Mouse (Mus musculus): ENCODE measurements around the gene Exosc8. TPM values are rescaled to one million over a fixed set of nuclear protein-coding genes. Genes with fewer than 3 reads are reported as not detected.
"Not testable (repeated sequence)": the region's sequence is repeated elsewhere in the genome, so short reads cannot be mapped to it uniquely, and the experiment has no call there.

Gene Exosc8
- polyA plus RNA-seq (2014; fragmentation: Nextera tagmentation; extraction: Ambion mirVana), result 76.0 and 81.0 TPM in 2 replicates

DNA sequence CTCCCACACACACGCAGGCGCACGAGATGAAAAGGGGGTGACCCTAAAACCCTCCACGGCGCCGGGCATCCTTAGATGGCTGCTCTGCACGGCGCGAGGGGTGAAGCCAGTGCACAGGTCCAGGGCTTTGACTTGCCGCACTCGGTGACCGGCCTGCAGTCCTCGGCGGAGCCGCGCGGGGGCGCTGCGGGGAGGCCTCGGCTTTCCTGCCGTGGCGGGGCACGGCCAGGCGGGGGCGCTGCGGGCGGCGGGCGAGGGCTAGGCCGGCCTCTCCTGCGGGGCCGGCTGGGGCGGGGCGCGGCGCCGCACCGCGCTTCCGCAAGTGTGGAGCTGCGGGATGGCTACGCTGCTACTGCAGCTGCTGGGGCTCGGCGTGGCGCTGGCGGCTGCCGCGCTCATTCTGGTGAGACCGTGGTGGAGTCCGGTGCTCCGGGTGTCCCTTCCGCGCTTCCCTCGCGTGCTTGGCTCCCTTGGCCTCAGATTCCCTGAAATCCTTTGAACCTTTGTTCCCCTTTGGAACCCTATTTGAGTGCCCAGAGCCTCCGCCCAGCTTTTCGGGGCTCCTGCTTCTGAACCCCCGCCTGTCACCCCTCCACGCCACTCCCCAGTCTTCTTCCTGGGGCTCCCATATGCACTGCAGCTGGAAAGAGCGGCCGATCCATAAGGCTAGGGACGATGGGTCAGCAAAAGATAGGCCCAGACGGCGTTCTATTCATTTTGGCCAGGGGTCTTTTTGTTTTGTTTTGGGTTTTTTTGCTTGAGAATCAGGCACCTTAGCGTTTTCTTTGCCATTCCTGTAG, at the start of gene Exosc8, which contains the start of gene Alg5:
Gene Exosc8, minus strand, starts transcription at position 147 of the 800 bp plus-strand sequence.
Gene Alg5, plus strand, starts transcription at position 293 of the 800 bp plus-strand sequence.
- Histone ChIP-seq H3K27ac (replicated peaks; ENCODE audit: low read depth, low read length) (peak within 1 kb of the TSS; percentile 99), H3K4me2 (ENCODE audit: low read length) (peak within 1 kb of the TSS; percentile 89), H3K9me3 (ENCODE audit: control insufficient read depth, low read length) (no peaks in the 10 kb centered on the region), H3K27me3 (ENCODE audit: control insufficient read depth, insufficient read depth, low read length) (no peaks in the 10 kb centered on the region), H3K9ac (replicated peaks; ENCODE audit: low read length) (peak within 1 kb of the TSS; percentile 97), H3K4me3 (replicated peaks; ENCODE audit: low read depth, low read length) (peak within 1 kb of the TSS; percentile 84), H3K4me1 (ENCODE audit: control insufficient read depth, insufficient read depth, low read length) (peaks cover 6% of the 10 kb centered on the region; the same call in 1 of the 2 replicates), H3K36me3 (ENCODE audit: control insufficient read depth, insufficient read depth, low read length) (peaks cover 32% of the 10 kb centered on the region)
- under 1% methylated on average over 65 of the region's 65 CpGs for WGBS
- peak; percentile 92 for DNase-seq
- ATAC-seq (ENCODE audit: low FRiP score, low TSS enrichment), result peak; percentile 93

DNA sequence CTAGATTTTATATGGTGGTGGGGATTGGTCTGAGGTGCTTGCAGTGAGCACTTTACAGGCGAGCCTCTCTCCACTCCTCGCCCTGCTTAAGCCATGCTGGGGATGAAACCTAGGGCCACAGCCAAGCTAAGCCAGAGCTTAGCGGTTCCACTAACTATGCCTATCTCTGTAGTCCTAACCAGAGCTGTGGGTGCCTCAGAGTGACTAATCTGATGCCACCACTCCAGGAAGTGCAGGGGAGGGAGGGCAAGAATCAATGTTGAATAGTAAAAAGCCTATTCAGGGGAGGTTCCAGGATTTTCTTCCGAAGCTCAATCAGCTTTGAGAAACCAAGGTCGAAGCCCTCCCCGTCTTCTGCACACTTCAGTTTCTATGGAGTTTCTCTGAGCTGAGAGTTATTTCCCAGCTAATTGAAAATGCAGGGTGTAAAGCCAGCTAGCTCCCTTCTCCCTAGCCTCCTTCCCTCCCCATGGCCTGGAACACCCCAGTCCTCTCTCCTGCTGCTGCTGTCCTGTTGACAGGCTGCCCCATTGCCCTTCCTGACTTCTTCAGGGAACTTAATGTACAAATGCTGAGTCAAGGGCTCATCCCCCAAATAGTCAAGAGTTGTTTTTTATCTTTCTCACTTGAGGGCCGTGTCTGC, 40.9 kb upstream of the Exosc8 start:
- Histone ChIP-seq H3K4me1 (ENCODE audit: control insufficient read depth, insufficient read depth, low read length) (no peaks in the 10 kb centered on the region), H3K27ac (replicated peaks; ENCODE audit: low read depth, low read length) (no peak overlapping the region), H3K4me2 (ENCODE audit: low read length) (no peak overlapping the region), H3K9ac (replicated peaks; ENCODE audit: low read length) (no peak overlapping the region), H3K4me3 (replicated peaks; ENCODE audit: low read depth, low read length) (no peak overlapping the region), H3K9me3 (ENCODE audit: control insufficient read depth, low read length) (0 out of 2 replicates have a peak, but pooled peaks cover 4% of the 10 kb centered on the region), H3K27me3 (ENCODE audit: control insufficient read depth, insufficient read depth, low read length) (no peaks in the 10 kb centered on the region), H3K36me3 (ENCODE audit: control insufficient read depth, insufficient read depth, low read length) (no peaks in the 10 kb centered on the region)
- ATAC-seq (ENCODE audit: low FRiP score, low TSS enrichment) (no peak), DNase-seq (no peak)
- 63% methylated on average over 7 of the region's 7 CpGs for WGBS

DNA sequence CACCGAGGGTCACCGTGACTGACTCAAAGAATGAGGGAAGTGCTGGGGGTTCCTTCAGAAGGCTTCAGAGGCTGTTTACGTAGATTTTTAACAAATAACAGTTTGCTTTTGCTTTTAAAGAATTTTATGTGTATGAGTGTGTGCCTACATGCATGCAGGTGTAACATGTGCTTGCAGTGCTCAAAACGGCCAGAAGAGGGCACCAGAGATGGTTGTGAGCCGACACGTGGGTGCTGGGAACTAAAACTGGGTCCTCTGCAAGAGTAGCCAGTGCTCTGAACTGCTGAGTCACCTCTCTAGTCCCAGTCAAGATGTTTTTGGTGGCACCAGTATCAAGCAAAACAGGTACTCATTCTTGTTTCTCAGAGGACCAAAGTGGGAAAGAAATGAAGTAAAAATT, 38.4 kb upstream of the Exosc8 start:
- no peak for ATAC-seq (ENCODE audit: low FRiP score, low TSS enrichment)
- Histone ChIP-seq H3K27me3 (ENCODE audit: control insufficient read depth, insufficient read depth, low read length) (no peaks in the 10 kb centered on the region), H3K9ac (replicated peaks; ENCODE audit: low read length) (no peak overlapping the region), H3K4me2 (ENCODE audit: low read length) (no peak overlapping the region), H3K36me3 (ENCODE audit: control insufficient read depth, insufficient read depth, low read length) (no peaks in the 10 kb centered on the region), H3K4me3 (replicated peaks; ENCODE audit: low read depth, low read length) (no peak overlapping the region), H3K27ac (replicated peaks; ENCODE audit: low read depth, low read length) (no peak overlapping the region), H3K9me3 (ENCODE audit: control insufficient read depth, low read length) (0 out of 2 replicates have a peak, but pooled peaks cover 4% of the 10 kb centered on the region), H3K4me1 (ENCODE audit: control insufficient read depth, insufficient read depth, low read length) (no peaks in the 10 kb centered on the region)
- WGBS, result 86% methylated on average over 6 of the region's 6 CpGs
- no peak for DNase-seq

DNA sequence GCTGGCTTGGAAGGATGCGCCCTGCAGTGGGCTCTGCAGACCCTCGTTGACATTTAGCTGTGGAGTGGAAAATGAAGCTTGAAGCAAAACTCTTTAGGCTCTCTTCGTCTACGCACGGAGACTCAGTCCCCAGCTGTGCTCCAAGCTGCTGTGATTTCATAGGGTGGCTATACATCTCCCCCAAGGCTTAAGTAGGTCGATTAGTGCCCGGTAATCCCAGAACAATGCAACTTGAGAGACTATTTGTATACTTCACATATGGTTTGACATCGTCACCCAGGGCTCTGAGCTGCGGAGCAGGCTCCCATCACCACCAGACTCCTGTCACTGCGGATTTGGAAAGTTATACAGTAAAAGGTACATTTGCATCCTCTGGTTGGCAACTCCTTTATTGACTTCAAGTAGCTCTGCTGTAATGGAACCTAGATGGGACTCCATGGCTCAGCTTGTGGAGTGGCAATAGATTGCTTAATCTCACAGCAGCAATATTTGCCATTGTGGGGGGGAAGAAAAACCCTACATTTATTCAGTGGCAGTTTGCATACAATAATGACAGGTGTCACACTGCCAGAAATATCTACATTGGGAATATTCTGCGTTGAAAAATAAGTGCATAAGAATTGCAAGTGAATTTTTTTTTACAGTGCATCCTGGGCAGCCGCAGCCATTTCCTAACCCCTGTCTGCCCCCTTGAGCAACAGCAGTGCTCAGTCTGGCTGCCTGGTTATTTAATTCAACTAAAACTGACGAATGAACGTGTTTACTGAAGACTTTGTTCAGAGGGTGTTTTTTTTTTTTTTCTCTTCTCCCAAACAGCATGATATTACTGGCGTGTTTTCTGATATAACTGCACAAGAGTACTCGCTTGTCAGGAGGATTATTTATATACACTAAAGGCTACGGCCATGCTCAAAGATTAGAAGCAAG, 34.4 kb upstream of the Exosc8 start:
- 57% methylated on average over 17 of the region's 17 CpGs for WGBS
- Histone ChIP-seq H3K4me2 (ENCODE audit: low read length) (0 out of 2 replicates have a peak overlapping the region, but pooled peaks have one; percentile 8), H3K4me1 (ENCODE audit: control insufficient read depth, insufficient read depth, low read length) (no peaks in the 10 kb centered on the region), H3K4me3 (replicated peaks; ENCODE audit: low read depth, low read length) (no peak overlapping the region), H3K9ac (replicated peaks; ENCODE audit: low read length) (no peak overlapping the region), H3K36me3 (ENCODE audit: control insufficient read depth, insufficient read depth, low read length) (no peaks in the 10 kb centered on the region), H3K9me3 (ENCODE audit: control insufficient read depth, low read length) (0 out of 2 replicates have a peak, but pooled peaks cover 4% of the 10 kb centered on the region), H3K27ac (replicated peaks; ENCODE audit: low read depth, low read length) (no peak overlapping the region), H3K27me3 (ENCODE audit: control insufficient read depth, insufficient read depth, low read length) (no peaks in the 10 kb centered on the region)
- no peak for DNase-seq
- ATAC-seq (ENCODE audit: low FRiP score, low TSS enrichment), result no peak

DNA sequence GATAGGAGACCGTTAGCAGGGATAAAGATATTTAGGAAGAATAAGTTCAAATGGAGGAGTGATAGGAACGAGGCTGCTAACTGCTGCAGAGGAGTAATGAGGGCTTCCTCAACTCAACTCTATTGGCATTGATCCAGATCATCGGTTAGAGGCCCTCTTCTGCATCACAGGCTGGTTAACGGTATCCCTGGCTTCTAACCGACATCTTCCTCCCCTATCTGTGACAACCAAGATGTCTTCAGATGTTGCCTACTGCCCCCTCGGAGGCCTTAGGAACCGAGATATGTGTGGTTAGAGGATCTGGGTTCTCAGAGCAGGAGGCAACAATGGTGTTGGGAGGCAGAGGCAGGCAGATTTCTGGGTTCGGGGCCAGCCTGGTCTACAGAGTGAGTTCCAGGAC, 33.4 kb upstream of the Exosc8 start:
- no peak overlapping the region for H3K9ac ChIP-seq (replicated peaks; ENCODE audit: low read length)
- H3K4me3 ChIP-seq (replicated peaks; ENCODE audit: low read depth, low read length), result no peak overlapping the region
- H3K4me2 ChIP-seq (ENCODE audit: low read length), result no peak overlapping the region
- H3K9me3 ChIP-seq (ENCODE audit: control insufficient read depth, low read length), result 0 out of 2 replicates have a peak, but pooled peaks cover under 1% of the 10 kb centered on the region
- H3K27me3 ChIP-seq (ENCODE audit: control insufficient read depth, insufficient read depth, low read length), result no peaks in the 10 kb centered on the region
- no peaks in the 10 kb centered on the region for H3K4me1 ChIP-seq (ENCODE audit: control insufficient read depth, insufficient read depth, low read length)
- H3K36me3 ChIP-seq (ENCODE audit: control insufficient read depth, insufficient read depth, low read length), result no peaks in the 10 kb centered on the region
- no peak for ATAC-seq (ENCODE audit: low FRiP score, low TSS enrichment)
- no peak for DNase-seq
- 94% methylated on average over 8 of the region's 8 CpGs for WGBS
- H3K27ac ChIP-seq (replicated peaks; ENCODE audit: low read depth, low read length), result no peak overlapping the region

DNA sequence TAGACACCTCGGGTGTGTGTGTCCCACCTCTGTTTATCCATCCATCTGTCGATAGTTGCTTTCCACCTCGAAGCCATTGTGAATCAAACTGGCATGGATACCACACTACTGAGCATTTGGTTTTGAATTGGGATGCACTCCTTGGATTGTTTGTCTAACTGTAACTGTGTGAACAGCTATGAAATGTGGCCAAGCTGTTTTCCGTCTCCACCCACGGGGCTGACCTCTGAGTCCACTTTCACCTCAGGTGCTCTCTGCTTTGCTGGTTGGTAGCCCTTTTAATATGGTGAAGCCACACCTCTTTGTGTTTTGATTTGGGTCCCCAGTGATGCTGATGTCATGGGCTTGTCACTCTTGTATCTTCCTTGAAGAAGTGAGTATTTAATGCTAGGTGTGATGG, 31.6 kb upstream of the Exosc8 start:
- no peaks in the 10 kb centered on the region for H3K27me3 ChIP-seq (ENCODE audit: control insufficient read depth, insufficient read depth, low read length)
- no peaks in the 10 kb centered on the region for H3K9me3 ChIP-seq (ENCODE audit: control insufficient read depth, low read length)
- no peak overlapping the region for H3K4me2 ChIP-seq (ENCODE audit: low read length)
- H3K27ac ChIP-seq (replicated peaks; ENCODE audit: low read depth, low read length), result no peak overlapping the region
- no peaks in the 10 kb centered on the region for H3K4me1 ChIP-seq (ENCODE audit: control insufficient read depth, insufficient read depth, low read length)
- ATAC-seq (ENCODE audit: low FRiP score, low TSS enrichment) (no peak), DNase-seq (no peak)
- no peak overlapping the region for H3K9ac ChIP-seq (replicated peaks; ENCODE audit: low read length)
- 88% methylated on average over 5 of the region's 5 CpGs for WGBS
- H3K36me3 ChIP-seq (ENCODE audit: control insufficient read depth, insufficient read depth, low read length), result no peaks in the 10 kb centered on the region
- no peak overlapping the region for H3K4me3 ChIP-seq (replicated peaks; ENCODE audit: low read depth, low read length)

DNA sequence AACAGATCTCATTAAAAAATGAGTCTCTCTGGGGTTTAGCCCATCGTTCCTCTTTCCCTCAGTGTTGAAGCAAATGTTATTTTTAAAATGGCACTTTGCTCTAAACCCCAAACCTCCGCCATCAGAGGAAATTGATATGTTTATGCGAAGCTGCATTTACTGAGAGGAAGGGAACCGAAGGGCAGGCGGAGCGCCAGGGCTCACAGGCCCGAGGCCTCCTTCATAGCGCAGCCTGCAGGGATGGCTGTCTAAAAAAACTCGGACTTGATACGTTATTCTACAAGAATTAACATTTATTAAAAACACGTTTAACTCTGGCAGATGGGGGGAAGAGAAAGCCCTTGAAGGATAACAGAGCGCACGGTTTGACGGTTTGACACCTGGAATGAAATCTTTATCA, 30.8 kb upstream of the Exosc8 start:
- DNase-seq (no peak), ATAC-seq (ENCODE audit: low FRiP score, low TSS enrichment) (no peak)
- H3K27ac ChIP-seq (replicated peaks; ENCODE audit: low read depth, low read length), result no peak overlapping the region

DNA sequence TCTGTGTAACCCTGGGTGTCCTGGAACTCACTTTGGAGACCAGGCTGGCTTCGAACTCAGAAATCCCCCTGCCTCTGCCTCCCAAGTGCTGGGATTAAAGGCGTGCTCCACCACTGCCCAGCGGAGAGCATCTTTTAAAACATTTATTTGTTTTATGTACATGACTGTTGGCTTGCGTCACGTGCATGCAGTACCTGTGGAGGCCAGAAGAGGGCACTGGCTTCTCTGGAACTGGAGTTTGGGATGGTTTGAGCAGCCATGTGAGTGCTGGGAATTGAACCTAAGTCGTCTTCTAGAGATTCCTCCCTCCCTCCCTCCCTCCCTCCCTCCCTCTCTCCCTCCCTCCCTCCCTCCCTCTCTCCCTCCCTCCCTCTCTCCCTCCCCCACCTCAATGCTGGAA, 30.3 kb upstream of the Exosc8 start:
- WGBS, result 89% methylated on average over 6 of the region's 6 CpGs
- H3K9ac ChIP-seq (replicated peaks; ENCODE audit: low read length); H3K27ac ChIP-seq (replicated peaks; ENCODE audit: low read depth, low read length); H3K36me3 ChIP-seq (ENCODE audit: control insufficient read depth, insufficient read depth, low read length); H3K9me3 ChIP-seq (ENCODE audit: control insufficient read depth, low read length); DNase-seq; H3K4me3 ChIP-seq (replicated peaks; ENCODE audit: low read depth, low read length); H3K4me1 ChIP-seq (ENCODE audit: control insufficient read depth, insufficient read depth, low read length); H3K4me2 ChIP-seq (ENCODE audit: low read length); H3K27me3 ChIP-seq (ENCODE audit: control insufficient read depth, insufficient read depth, low read length); ATAC-seq (ENCODE audit: low FRiP score, low TSS enrichment): not testable (repeated sequence)

More for the DNA sequence above, 30.8 kb upstream of the Exosc8 start:
- H3K27me3 ChIP-seq (ENCODE audit: control insufficient read depth, insufficient read depth, low read length), result no peaks in the 10 kb centered on the region
- H3K9me3 ChIP-seq (ENCODE audit: control insufficient read depth, low read length), result no peaks in the 10 kb centered on the region
- no peaks in the 10 kb centered on the region for H3K4me1 ChIP-seq (ENCODE audit: control insufficient read depth, insufficient read depth, low read length)
- 79% methylated on average over 14 of the region's 14 CpGs for WGBS
- no peak overlapping the region for H3K4me2 ChIP-seq (ENCODE audit: low read length)
- H3K9ac ChIP-seq (replicated peaks; ENCODE audit: low read length), result no peak overlapping the region
- H3K4me3 ChIP-seq (replicated peaks; ENCODE audit: low read depth, low read length), result no peak overlapping the region
- no peaks in the 10 kb centered on the region for H3K36me3 ChIP-seq (ENCODE audit: control insufficient read depth, insufficient read depth, low read length)

Data from midbrain, embryonic 14.5 days (tissue).